Mouse (Mus musculus): Measurements from ENCODE around the gene Odf3l1.
"Not testable (repeated sequence)": the region's sequence is repeated elsewhere in the genome, so short reads cannot be mapped to it uniquely, and the experiment has no call there.

The Odf3l1 gene

DNA sequence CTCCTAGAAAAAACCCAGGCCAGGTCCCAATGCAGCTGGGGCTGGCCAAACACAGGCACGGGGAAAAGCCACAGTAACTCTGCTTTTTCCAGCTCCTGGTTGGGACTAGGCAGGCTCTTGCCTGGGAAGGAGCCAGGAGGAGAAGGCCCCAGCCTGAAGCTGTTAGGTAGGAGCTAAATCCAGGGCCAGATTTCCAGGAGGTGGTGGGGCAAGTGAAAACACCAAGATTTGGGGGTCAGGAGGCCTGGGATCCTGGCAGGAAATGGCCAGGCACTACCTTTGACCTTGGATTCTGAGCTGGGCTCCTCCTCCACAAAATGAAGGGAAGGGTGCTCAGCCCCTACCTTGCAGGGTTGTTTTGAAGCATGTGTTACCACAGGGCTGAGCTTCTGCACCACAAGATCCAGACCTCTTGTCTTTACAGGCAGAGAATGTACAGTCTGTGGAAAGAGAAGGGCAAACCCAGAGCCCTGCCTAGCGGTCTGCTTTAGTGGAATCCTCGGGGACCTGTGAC lies at the start of gene Odf3l1:
Gene Odf3l1, minus strand, starts transcription at position 464 of the 514 bp plus-strand sequence.
- Histone ChIP-seq H3K27me3 (ENCODE audit: insufficient read depth, low read length) (peaks cover 68% of the 10 kb centered on the region), H3K9me3 (ENCODE audit: low read length) (no peaks in the 10 kb centered on the region), H3K4me3 (replicated peaks; ENCODE audit: low read length) (peak within 1 kb of the TSS; percentile 58), H3K4me1 (replicated peaks; ENCODE audit: low read depth, low read length) (peaks cover 71% of the 10 kb centered on the region), H3K36me3 (ENCODE audit: insufficient read depth, low read length) (no peaks in the 10 kb centered on the region)
- TF ChIP-seq NANOG (IDR thresholded peaks at IDR 0.05; ENCODE audit: borderline replicate concordance, low read length) (no peak), CTCF (conservative IDR thresholded peaks at IDR 0.05; ENCODE audit: low read length) (no peak), POU5F1 (IDR thresholded peaks at IDR 0.05; ENCODE audit: borderline replicate concordance, low read length) (no peak)

DNA sequence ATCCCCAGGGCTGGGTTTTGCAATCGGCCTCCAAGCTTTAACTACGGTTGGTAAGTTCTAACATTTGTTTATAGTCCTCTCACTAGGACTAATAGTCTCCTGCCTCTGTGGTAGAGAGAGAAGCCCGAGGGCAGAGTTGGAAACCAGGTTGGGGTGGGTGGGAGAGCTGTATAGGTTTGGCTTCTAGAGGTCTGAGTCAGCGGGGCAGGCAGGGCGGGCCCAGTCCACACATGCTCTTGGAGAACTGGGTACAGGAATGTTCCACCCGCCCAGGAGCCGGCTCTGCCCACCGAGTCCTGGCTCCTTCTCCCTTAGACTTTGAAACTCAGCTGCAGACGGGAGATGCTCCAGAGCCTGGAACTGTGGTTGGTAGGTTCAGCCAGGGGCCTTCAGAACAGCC lies 49.5 kb upstream of the Odf3l1 start:
- Histone ChIP-seq H3K4me1 (replicated peaks; ENCODE audit: low read depth, low read length) (peaks cover 72% of the 10 kb centered on the region), H3K9me3 (ENCODE audit: low read length) (no peaks in the 10 kb centered on the region), H3K4me3 (replicated peaks; ENCODE audit: low read length) (no peak overlapping the region), H3K27me3 (ENCODE audit: insufficient read depth, low read length) (peaks cover 10% of the 10 kb centered on the region), H3K36me3 (ENCODE audit: insufficient read depth, low read length) (no peaks in the 10 kb centered on the region)
- no peak for TF ChIP-seq NANOG (IDR thresholded peaks at IDR 0.05; ENCODE audit: borderline replicate concordance, low read length)
- TF ChIP-seq CTCF (conservative IDR thresholded peaks at IDR 0.05; ENCODE audit: low read length), result no peak
- TF ChIP-seq POU5F1 (IDR thresholded peaks at IDR 0.05; ENCODE audit: borderline replicate concordance, low read length), result no peak

DNA sequence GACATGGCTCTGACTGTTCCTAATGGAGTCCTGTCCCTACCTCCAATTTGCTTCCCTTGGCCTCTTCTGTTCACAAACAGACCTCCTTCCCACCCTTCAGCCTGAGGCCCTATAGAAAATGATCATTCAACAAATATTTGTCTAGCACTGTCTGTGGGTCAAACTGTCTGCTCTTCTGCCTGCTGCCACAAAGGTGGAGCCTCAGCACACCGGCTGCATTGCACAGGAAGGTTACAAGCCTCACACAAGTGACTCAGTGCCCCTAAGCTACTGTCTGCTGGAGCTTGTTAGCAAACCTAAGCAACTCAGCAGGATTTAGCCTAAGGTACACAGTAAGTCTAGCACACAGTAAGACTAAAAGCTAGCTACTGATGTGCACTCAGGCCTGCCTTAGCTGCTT lies 46.5 kb upstream of the Odf3l1 start:
- TF ChIP-seq NANOG (IDR thresholded peaks at IDR 0.05; ENCODE audit: borderline replicate concordance, low read length), result no peak
- TF ChIP-seq POU5F1 (IDR thresholded peaks at IDR 0.05; ENCODE audit: borderline replicate concordance, low read length), result no peak
- no peak for TF ChIP-seq CTCF (conservative IDR thresholded peaks at IDR 0.05; ENCODE audit: low read length)
- peaks cover 10% of the 10 kb centered on the region for H3K27me3 ChIP-seq (ENCODE audit: insufficient read depth, low read length)
- no peaks in the 10 kb centered on the region for H3K9me3 ChIP-seq (ENCODE audit: low read length)
- H3K4me3 ChIP-seq (replicated peaks; ENCODE audit: low read length), result no peak overlapping the region
- H3K4me1 ChIP-seq (replicated peaks; ENCODE audit: low read depth, low read length), result peaks cover 52% of the 10 kb centered on the region
- no peaks in the 10 kb centered on the region for H3K36me3 ChIP-seq (ENCODE audit: insufficient read depth, low read length)

DNA sequence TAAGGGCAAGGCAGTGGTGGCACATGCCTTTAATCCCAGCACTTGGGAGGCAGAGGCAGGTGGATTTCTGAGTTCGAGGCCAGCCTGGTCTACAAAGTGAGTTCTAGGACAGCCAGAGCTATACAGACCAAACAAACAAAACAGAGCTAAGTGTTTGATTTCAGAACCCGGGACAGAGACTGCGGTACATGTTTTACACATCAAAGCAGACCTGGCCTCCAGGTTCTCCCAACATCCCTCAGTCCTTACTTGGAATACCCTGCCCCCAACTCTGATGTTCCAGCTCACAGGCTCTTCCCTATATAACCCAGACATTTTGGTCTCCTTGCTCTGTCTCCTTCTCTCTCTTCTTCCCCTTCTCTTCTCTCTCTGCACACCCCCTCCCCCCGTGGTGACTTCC lies 45.5 kb upstream of the Odf3l1 start:
- H3K9me3 ChIP-seq (ENCODE audit: low read length); H3K36me3 ChIP-seq (ENCODE audit: insufficient read depth, low read length); H3K4me3 ChIP-seq (replicated peaks; ENCODE audit: low read length): not testable (repeated sequence)
- Histone ChIP-seq H3K4me1 (replicated peaks; ENCODE audit: low read depth, low read length) (peaks cover 42% of the 10 kb centered on the region), H3K27me3 (ENCODE audit: insufficient read depth, low read length) (peaks cover 10% of the 10 kb centered on the region)

DNA sequence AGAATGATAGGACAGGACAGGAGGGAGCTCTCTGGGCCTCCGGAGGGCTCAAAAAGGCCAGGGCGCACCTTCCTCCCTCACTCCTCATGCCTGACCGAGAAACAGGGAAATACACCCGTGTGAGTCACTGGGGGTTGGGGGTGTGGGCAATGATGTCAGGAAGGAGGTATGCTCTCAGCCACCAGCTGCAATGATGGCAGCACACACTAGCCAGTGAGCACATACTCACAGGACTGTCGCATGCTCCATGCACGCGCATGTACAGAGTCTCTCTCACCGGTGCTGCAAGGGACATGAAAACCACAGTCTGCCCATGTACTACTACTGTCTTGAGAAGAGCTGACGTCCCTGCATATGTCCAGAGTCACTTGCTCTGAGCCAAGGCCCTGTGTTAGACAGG lies 43.1 kb upstream of the Odf3l1 start:
- H3K36me3 ChIP-seq (ENCODE audit: insufficient read depth, low read length), result no peaks in the 10 kb centered on the region
- peaks cover 5% of the 10 kb centered on the region; the same call in 1 of the 2 replicates for H3K27me3 ChIP-seq (ENCODE audit: insufficient read depth, low read length)
- no peaks in the 10 kb centered on the region for H3K9me3 ChIP-seq (ENCODE audit: low read length)
- TF ChIP-seq NANOG (IDR thresholded peaks at IDR 0.05; ENCODE audit: borderline replicate concordance, low read length) (no peak), CTCF (conservative IDR thresholded peaks at IDR 0.05; ENCODE audit: low read length) (no peak), POU5F1 (IDR thresholded peaks at IDR 0.05; ENCODE audit: borderline replicate concordance, low read length) (no peak)
- peaks cover 28% of the 10 kb centered on the region for H3K4me1 ChIP-seq (replicated peaks; ENCODE audit: low read depth, low read length)
- H3K4me3 ChIP-seq (replicated peaks; ENCODE audit: low read length), result no peak overlapping the region

DNA sequence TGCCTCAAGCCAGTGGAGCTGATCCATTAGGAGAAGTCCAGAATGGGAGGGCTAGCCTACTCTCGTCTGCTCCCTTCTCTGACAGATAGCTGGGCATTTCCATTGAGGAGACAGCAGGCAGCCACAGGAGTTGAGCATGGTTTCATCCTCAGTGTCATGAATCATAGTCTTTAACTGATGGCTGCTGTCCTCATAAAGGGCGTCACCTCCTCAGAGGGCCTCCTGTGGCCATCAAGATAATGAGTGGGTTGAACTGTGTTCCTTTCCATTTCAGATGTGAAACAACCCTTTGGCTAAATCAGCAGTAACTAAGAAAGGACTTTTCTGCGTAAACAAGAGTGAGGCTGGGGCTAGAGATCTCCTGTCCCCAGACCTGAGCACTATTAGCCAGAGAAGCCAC lies 39.2 kb upstream of the Odf3l1 start:
- peaks cover 2% of the 10 kb centered on the region for H3K27me3 ChIP-seq (ENCODE audit: insufficient read depth, low read length)
- no peaks in the 10 kb centered on the region for H3K36me3 ChIP-seq (ENCODE audit: insufficient read depth, low read length)
- no peaks in the 10 kb centered on the region for H3K9me3 ChIP-seq (ENCODE audit: low read length)
- TF ChIP-seq POU5F1 (IDR thresholded peaks at IDR 0.05; ENCODE audit: borderline replicate concordance, low read length) (no peak), NANOG (IDR thresholded peaks at IDR 0.05; ENCODE audit: borderline replicate concordance, low read length) (no peak), CTCF (conservative IDR thresholded peaks at IDR 0.05; ENCODE audit: low read length) (no peak)
- no peak overlapping the region for H3K4me3 ChIP-seq (replicated peaks; ENCODE audit: low read length)
- peaks cover 29% of the 10 kb centered on the region for H3K4me1 ChIP-seq (replicated peaks; ENCODE audit: low read depth, low read length)

DNA sequence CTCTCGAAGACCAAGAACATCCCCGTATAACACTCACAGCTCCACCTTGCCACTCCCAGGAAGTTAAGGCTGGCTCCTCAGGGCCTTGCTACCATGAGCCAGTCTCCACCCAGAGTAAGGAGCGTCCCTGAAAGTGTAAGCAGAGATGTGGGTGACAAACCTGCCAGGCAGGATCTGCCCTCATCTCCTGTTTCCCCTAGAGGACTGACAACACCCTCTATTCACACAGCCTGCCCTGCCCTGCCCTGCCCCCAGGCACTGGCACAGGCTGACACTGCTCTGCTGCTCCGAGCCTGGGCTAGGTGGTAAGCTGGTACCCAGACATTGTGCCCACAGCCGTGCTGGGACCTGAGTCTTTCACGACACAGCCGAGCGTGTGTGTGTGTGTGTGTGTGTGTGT lies 36.7 kb upstream of the Odf3l1 start:
- peaks cover 43% of the 10 kb centered on the region for H3K4me1 ChIP-seq (replicated peaks; ENCODE audit: low read depth, low read length)
- H3K4me3 ChIP-seq (replicated peaks; ENCODE audit: low read length), result 0 out of 2 replicates have a peak overlapping the region, but pooled peaks have one; percentile 10
- peaks cover 18% of the 10 kb centered on the region for H3K27me3 ChIP-seq (ENCODE audit: insufficient read depth, low read length)
- H3K36me3 ChIP-seq (ENCODE audit: insufficient read depth, low read length), result no peaks in the 10 kb centered on the region
- TF ChIP-seq CTCF (conservative IDR thresholded peaks at IDR 0.05; ENCODE audit: low read length) (no peak), POU5F1 (IDR thresholded peaks at IDR 0.05; ENCODE audit: borderline replicate concordance, low read length) (no peak), NANOG (IDR thresholded peaks at IDR 0.05; ENCODE audit: borderline replicate concordance, low read length) (no peak)
- no peaks in the 10 kb centered on the region for H3K9me3 ChIP-seq (ENCODE audit: low read length)

DNA sequence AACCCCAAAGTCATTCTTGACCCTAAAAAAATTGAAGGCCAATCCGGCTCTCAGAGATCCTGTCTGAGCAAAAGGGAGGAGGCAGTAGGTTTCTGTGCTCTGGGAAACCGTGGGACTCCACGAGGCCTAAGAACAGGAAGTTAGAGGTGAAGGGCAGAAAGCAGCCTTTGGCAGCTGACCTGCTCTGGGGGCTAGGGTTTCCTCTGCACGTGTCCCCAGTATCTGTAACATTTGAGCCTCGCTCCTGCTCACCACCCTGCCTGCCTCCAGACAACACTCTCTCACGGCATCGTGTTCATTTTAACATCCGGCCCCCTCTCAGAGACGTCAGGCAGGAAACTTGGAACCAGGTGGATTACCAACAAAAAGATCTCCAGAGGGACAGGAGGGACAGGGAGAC lies 36.1 kb upstream of the Odf3l1 start:
- TF ChIP-seq CTCF (conservative IDR thresholded peaks at IDR 0.05; ENCODE audit: low read length) (no peak), POU5F1 (IDR thresholded peaks at IDR 0.05; ENCODE audit: borderline replicate concordance, low read length) (no peak), NANOG (IDR thresholded peaks at IDR 0.05; ENCODE audit: borderline replicate concordance, low read length) (no peak)
- no peaks in the 10 kb centered on the region for H3K36me3 ChIP-seq (ENCODE audit: insufficient read depth, low read length)
- H3K27me3 ChIP-seq (ENCODE audit: insufficient read depth, low read length), result peaks cover 23% of the 10 kb centered on the region
- peaks cover 43% of the 10 kb centered on the region for H3K4me1 ChIP-seq (replicated peaks; ENCODE audit: low read depth, low read length)
- H3K9me3 ChIP-seq (ENCODE audit: low read length), result no peaks in the 10 kb centered on the region
- H3K4me3 ChIP-seq (replicated peaks; ENCODE audit: low read length), result peak overlapping the region; percentile 10; the same call in 1 of the 2 replicates

DNA sequence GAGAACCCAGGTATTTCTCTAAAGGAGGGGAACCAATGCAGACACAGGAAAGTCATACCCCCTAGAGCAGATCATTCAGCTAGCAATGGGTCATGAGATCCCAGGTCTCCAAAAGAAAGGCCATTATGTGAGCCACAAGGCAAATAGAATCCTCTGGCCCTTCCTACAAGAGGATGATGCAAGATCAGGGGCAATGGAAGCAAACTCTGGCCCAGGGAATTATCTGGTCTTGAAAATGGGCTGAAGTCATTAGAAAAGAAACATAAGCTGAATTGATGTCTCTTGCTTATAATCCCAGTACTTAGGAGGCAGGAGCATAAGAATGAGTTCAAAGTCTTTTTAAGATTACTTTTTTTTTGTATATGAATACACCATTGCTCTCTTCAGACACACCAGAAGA lies 35.6 kb upstream of the Odf3l1 start:
- Histone ChIP-seq H3K27me3 (ENCODE audit: insufficient read depth, low read length) (peaks cover 28% of the 10 kb centered on the region), H3K36me3 (ENCODE audit: insufficient read depth, low read length) (no peaks in the 10 kb centered on the region), H3K4me3 (replicated peaks; ENCODE audit: low read length) (no peak overlapping the region), H3K4me1 (replicated peaks; ENCODE audit: low read depth, low read length) (peaks cover 43% of the 10 kb centered on the region), H3K9me3 (ENCODE audit: low read length) (no peaks in the 10 kb centered on the region)
- TF ChIP-seq CTCF (conservative IDR thresholded peaks at IDR 0.05; ENCODE audit: low read length) (no peak), NANOG (IDR thresholded peaks at IDR 0.05; ENCODE audit: borderline replicate concordance, low read length) (no peak)
